Comparison of ENCODE assay signal across 20 mouse cellular contexts in the genomic region with DNA sequence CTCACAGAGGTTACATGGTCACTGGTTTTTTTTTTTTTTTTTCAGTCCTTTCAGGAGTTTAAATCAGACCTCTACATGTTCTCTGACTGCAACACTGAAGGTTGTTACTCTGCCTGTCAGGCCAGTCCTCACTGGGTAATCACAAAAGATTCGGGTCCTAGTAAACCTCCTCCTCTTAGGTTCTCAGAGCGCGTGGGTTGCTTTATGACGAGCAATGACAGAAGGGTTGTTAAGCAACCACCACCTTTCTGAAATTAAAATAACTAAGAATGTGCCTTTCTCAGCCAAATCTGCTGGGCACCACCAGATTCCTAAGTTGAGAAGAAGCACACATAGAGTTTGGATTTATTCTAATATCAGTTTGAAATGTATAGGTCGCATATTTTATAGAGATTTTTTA.
DNase-seq lines count a peak whose midpoint lies in the region; ATAC-seq lines count a peak whose summit lies in the region.
"Had no signal": no experiment of that assay in that cellular context is flagged by ENCODE, and none has a peak within 500 bp of the region (broad histone marks: within the 10 kb centered on the region; RNA-seq: fewer than 3 reads in every experiment).

No protein-coding gene starts in this region.

- peak; percentile 11 for DNase-seq in layer of hippocampus, adult 11-12 months (ENCODE audit: low spot score)
- no peak for DNase-seq in layer of hippocampus, postnatal 10 days (ENCODE audit: low spot score in 2 of 2)
- peak; percentile 2 to 10 for DNase-seq in layer of hippocampus, postnatal 36 days
- no peak for DNase-seq in layer of hippocampus, adult 8-10 months (ENCODE audit: low spot score in 2 of 2)
- peak; percentile 8 to 10 for DNase-seq in right cerebral cortex, adult 2 months (ENCODE audit: low spot score in 2 of 2)
- no peak for DNase-seq in right cerebral cortex, postnatal 14 days
- DNase-seq: adrenal gland, postnatal 10 days; adrenal gland, postnatal 36 days; B cell, adult 2 months; cerebellum, adult 11 months; cerebellum, adult 2 months; cerebellum, adult 9-11 months; cerebellum, postnatal 25 days; forebrain, postnatal 0 days; gastrocnemius, postnatal 10 days; gastrocnemius, postnatal 36 days; heart, adult 2 months had no signal

- no peak for ATAC-seq in megakaryocyte-erythroid progenitor cell, adult 5-6 weeks (replicated peaks; ENCODE audit: low FRiP score, low TSS enrichment, poor library complexity, severe bottlenecking)
- ATAC-seq: forebrain, embryonic 14.5 days; forebrain, postnatal 0 days; Patski had no signal

Comparison
In these comparisons a context has a peak if more than half of its experiments do, and no peak if none do; other contexts are left out.
1. DNase-seq: peak in layer of hippocampus, adult 11-12 months (single experiment), layer of hippocampus, postnatal 36 days (2 of 2) and right cerebral cortex, adult 2 months (2 of 2); none in layer of hippocampus, postnatal 10 days (0 of 2), layer of hippocampus, adult 8-10 months (0 of 2) and right cerebral cortex, postnatal 14 days (single experiment).